Mouse (Mus musculus): ENCODE measurements around the gene Desi1. TPM values are rescaled to one million over a fixed set of nuclear protein-coding genes. Genes with fewer than 3 reads are reported as not detected.
"Not testable (repeated sequence)": the region's sequence is repeated elsewhere in the genome, so short reads cannot be mapped to it uniquely, and the experiment has no call there.

Gene Desi1
- polyA plus RNA-seq, 1 experiment from 2014 or later, result 26.8 TPM

- Histone ChIP-seq H3K4me1 (ENCODE audit: insufficient read depth) (no peaks in the 10 kb centered on the region), H3K4me2 (no peak overlapping the region), H3K36me3 (ENCODE audit: insufficient read depth) (no peaks in the 10 kb centered on the region), H3K4me3 (ENCODE audit: low read depth, low read length) (no peak overlapping the region), H3K27ac (ENCODE audit: low read depth) (no peak overlapping the region), H3K9me3 (ENCODE audit: low read depth, low read length) (no peaks in the 10 kb centered on the region), H3K9ac (no peak overlapping the region), H3K27me3 (ENCODE audit: insufficient read depth, low read length) (no peaks in the 10 kb centered on the region)
- 53% methylated on average over 1 of the region's 1 CpGs for WGBS
- no peak for ATAC-seq (ENCODE audit: insufficient read depth)
- no peak for DNase-seq
- TF ChIP-seq CTCF (IDR thresholded peaks at IDR 0.05; ENCODE audit: low read depth), result no peak
These were observed 51.5 kb downstream of the Desi1 start for GRCm38 (mm10) chr15:81982173-81982572.

- WGBS, result 92% methylated on average over 23 of the region's 23 CpGs
- Histone ChIP-seq H3K27ac (ENCODE audit: low read depth) (no peak within 1 kb of the TSS), H3K9me3 (ENCODE audit: low read depth, low read length) (no peaks in the 10 kb centered on the region), H3K4me1 (ENCODE audit: insufficient read depth) (no peaks in the 10 kb centered on the region), H3K36me3 (ENCODE audit: insufficient read depth) (no peaks in the 10 kb centered on the region), H3K27me3 (ENCODE audit: insufficient read depth, low read length) (no peaks in the 10 kb centered on the region), H3K9ac (no peak within 1 kb of the TSS), H3K4me3 (ENCODE audit: low read depth, low read length) (no peak within 1 kb of the TSS), H3K4me2 (no peak within 1 kb of the TSS)
- ATAC-seq (ENCODE audit: insufficient read depth), result no peak
- no peak for DNase-seq
- TF ChIP-seq CTCF (IDR thresholded peaks at IDR 0.05; ENCODE audit: low read depth), result no peak
These were observed 53.3 kb downstream of the Desi1 start, which contains the start of gene 1700029P11Rik for GRCm38 (mm10) chr15:81980321-81980720. Gene 1700029P11Rik (plus strand): TSS chr15:81980540.

- not testable (repeated sequence) for H3K9ac ChIP-seq
These were observed 58.5 kb downstream of the Desi1 start for GRCm38 (mm10) chr15:81975156-81975555.

GRCm38 (mm10) chr15:81970498-81970897 lies 63.2 kb downstream of the Desi1 start:
- H3K4me1 ChIP-seq (ENCODE audit: insufficient read depth); H3K27me3 ChIP-seq (ENCODE audit: insufficient read depth, low read length); ATAC-seq (ENCODE audit: insufficient read depth); H3K4me2 ChIP-seq; H3K36me3 ChIP-seq (ENCODE audit: insufficient read depth); H3K9ac ChIP-seq; H3K4me3 ChIP-seq (ENCODE audit: low read depth, low read length); DNase-seq; H3K27ac ChIP-seq (ENCODE audit: low read depth); H3K9me3 ChIP-seq (ENCODE audit: low read depth, low read length): not testable (repeated sequence)
- WGBS, result 90% methylated on average over 4 of the region's 4 CpGs

More at GRCm38 (mm10) chr15:81975156-81975555, 58.5 kb downstream of the Desi1 start:
- H3K27me3 ChIP-seq (ENCODE audit: insufficient read depth, low read length); H3K4me2 ChIP-seq; DNase-seq; ATAC-seq (ENCODE audit: insufficient read depth); H3K4me3 ChIP-seq (ENCODE audit: low read depth, low read length); H3K4me1 ChIP-seq (ENCODE audit: insufficient read depth); H3K9me3 ChIP-seq (ENCODE audit: low read depth, low read length); H3K27ac ChIP-seq (ENCODE audit: low read depth); H3K36me3 ChIP-seq (ENCODE audit: insufficient read depth): not testable (repeated sequence)
- WGBS, result 90% methylated on average over 8 of the region's 8 CpGs

- not testable (repeated sequence) for DNase-seq; H3K36me3 ChIP-seq (ENCODE audit: insufficient read depth); ATAC-seq (ENCODE audit: insufficient read depth); H3K9me3 ChIP-seq (ENCODE audit: low read depth, low read length); H3K4me3 ChIP-seq (ENCODE audit: low read depth, low read length); H3K4me2 ChIP-seq; H3K9ac ChIP-seq; H3K27ac ChIP-seq (ENCODE audit: low read depth); H3K27me3 ChIP-seq (ENCODE audit: insufficient read depth, low read length); H3K4me1 ChIP-seq (ENCODE audit: insufficient read depth)
- WGBS, result 66% methylated on average over 6 of the region's 6 CpGs
These were observed 64.0 kb downstream of the Desi1 start for GRCm38 (mm10) chr15:81969635-81970034.

- Histone ChIP-seq H3K4me2 (no peak overlapping the region), H3K9me3 (ENCODE audit: low read depth, low read length) (no peaks in the 10 kb centered on the region), H3K27me3 (ENCODE audit: insufficient read depth, low read length) (no peaks in the 10 kb centered on the region), H3K36me3 (ENCODE audit: insufficient read depth) (no peaks in the 10 kb centered on the region), H3K4me3 (ENCODE audit: low read depth, low read length) (no peak overlapping the region), H3K27ac (ENCODE audit: low read depth) (no peak overlapping the region), H3K9ac (no peak overlapping the region), H3K4me1 (ENCODE audit: insufficient read depth) (no peaks in the 10 kb centered on the region)
- TF ChIP-seq CTCF (IDR thresholded peaks at IDR 0.05; ENCODE audit: low read depth), result no peak
- ATAC-seq (ENCODE audit: insufficient read depth), result no peak
- WGBS, result 44% methylated on average over 7 of the region's 7 CpGs
- DNase-seq, result no peak
These were observed 64.5 kb downstream of the Desi1 start for GRCm38 (mm10) chr15:81969173-81969572.

GRCm38 (mm10) chr15:81968447-81968846 lies 65.2 kb downstream of the Desi1 start:
- TF ChIP-seq CTCF (IDR thresholded peaks at IDR 0.05; ENCODE audit: low read depth), result no peak
- H3K36me3 ChIP-seq (ENCODE audit: insufficient read depth), result no peaks in the 10 kb centered on the region
- no peak overlapping the region for H3K9ac ChIP-seq
- DNase-seq (no peak), ATAC-seq (ENCODE audit: insufficient read depth) (no peak)
- no peaks in the 10 kb centered on the region for H3K4me1 ChIP-seq (ENCODE audit: insufficient read depth)
- 44% methylated on average over 2 of the region's 2 CpGs for WGBS
- H3K27ac ChIP-seq (ENCODE audit: low read depth), result no peak overlapping the region
- no peaks in the 10 kb centered on the region for H3K27me3 ChIP-seq (ENCODE audit: insufficient read depth, low read length)
- H3K4me2 ChIP-seq, result no peak overlapping the region
- H3K4me3 ChIP-seq (ENCODE audit: low read depth, low read length), result no peak overlapping the region
- H3K9me3 ChIP-seq (ENCODE audit: low read depth, low read length), result no peaks in the 10 kb centered on the region

GRCm38 (mm10) chr15:81967821-81968220 lies 65.8 kb downstream of the Desi1 start:
- Histone ChIP-seq H3K9me3 (ENCODE audit: low read depth, low read length) (no peaks in the 10 kb centered on the region), H3K36me3 (ENCODE audit: insufficient read depth) (no peaks in the 10 kb centered on the region), H3K27ac (ENCODE audit: low read depth) (no peak overlapping the region), H3K27me3 (ENCODE audit: insufficient read depth, low read length) (no peaks in the 10 kb centered on the region), H3K4me2 (no peak overlapping the region), H3K4me3 (ENCODE audit: low read depth, low read length) (no peak overlapping the region), H3K4me1 (ENCODE audit: insufficient read depth) (no peaks in the 10 kb centered on the region), H3K9ac (no peak overlapping the region)
- WGBS, result 88% methylated on average over 5 of the region's 5 CpGs
- DNase-seq, result no peak
- no peak for ATAC-seq (ENCODE audit: insufficient read depth)
- no peak for TF ChIP-seq CTCF (IDR thresholded peaks at IDR 0.05; ENCODE audit: low read depth)

Data from lung, embryonic 14.5 days (tissue).